Mouse (Mus musculus) heart, postnatal 10 days (tissue): ENCODE data around the gene Mgat4a. TPM values are rescaled to one million over a fixed set of nuclear protein-coding genes. Genes with fewer than 3 reads are reported as not detected.
A peak's percentile ranks its signal among the peaks of the same experiment; 100 is the strongest.

ENCODE experiments used
- DNase-seq, 2 experiments: peaks; one replicate each; pipeline ENCODE4 v3.0.0; 2021
- intact Hi-C: fragments of 180-260 bp; cut with DNase I; formaldehyde crosslinking; loops from one replicate; pipeline ENCODE4 v1.15.1; 2025
- total RNA-seq, 2 experiments: library from RNA; stranded (reverse); gene quantifications; 2 replicates each; pipeline ENCODE4 v1.2.3; 2021

The Mgat4a gene
- total RNA-seq, 2 experiments from 2014 or later: 17.3 to 18.0 TPM

- intact Hi-C loops: loop anchor here (10.0 kb wide), 1 partner anchor 625 kb away; no protein-coding TSS in a partner anchor
- no peak for DNase-seq
These were observed 131.2 kb downstream of the Mgat4a start for GRCm38 (mm10) chr1:37409647-37410046.

GRCm38 (mm10) chr1:37408678-37409077 lies 132.1 kb downstream of the Mgat4a start:
- DNase-seq: no peak

DNA sequence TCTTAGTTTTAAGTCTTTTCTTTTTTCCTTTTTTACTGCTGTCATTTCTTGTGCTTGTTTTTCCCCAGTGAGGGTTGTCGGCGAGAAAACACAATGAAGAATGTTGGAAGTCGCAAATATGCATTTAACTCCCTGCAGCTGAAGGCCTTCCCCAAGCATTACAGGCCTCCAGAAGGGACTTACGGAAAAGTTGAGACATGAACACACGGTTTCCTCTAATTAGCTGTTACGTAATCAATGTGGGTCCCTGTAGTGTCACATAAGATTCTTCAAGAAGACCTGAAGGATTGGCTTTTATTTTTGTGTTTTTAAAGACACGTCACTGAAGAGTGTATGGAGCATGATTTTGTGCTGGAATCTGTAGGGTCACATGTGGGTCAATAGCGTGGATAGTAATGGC lies 132.8 kb downstream of the Mgat4a start:
- DNase-seq: no peak
- intact Hi-C loops: loop anchor here (10.0 kb wide), 1 partner anchor 623 kb away; no protein-coding TSS in a partner anchor

More at GRCm38 (mm10) chr1:37408678-37409077, 132.1 kb downstream of the Mgat4a start:
- intact Hi-C loops: loop anchor here (10.0 kb wide), 1 partner anchor 624 kb away; no protein-coding TSS in a partner anchor

DNA sequence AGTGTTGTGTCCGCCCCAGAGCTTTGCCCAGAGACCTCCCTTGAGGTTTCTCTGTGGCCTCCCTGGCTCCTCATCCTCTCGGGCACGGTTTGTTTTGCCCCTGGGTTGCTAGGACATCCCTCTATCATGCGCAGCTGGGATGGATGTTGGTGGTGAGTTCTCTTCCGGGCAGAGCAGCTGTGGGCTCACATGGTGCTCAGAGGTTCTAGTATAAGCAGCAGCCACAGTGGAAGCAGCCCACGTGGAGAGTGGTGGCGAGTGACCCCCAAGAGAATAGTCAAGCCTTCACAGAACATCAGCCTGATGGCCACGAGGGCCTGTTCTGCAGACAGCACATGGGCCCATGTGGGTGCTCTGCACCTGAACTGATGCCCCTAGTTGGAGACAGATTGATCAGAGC lies 133.6 kb downstream of the Mgat4a start:
- intact Hi-C loops: loop anchor here (10.0 kb wide), 1 partner anchor 622 kb away; no protein-coding TSS in a partner anchor
- DNase-seq: no peak

DNA sequence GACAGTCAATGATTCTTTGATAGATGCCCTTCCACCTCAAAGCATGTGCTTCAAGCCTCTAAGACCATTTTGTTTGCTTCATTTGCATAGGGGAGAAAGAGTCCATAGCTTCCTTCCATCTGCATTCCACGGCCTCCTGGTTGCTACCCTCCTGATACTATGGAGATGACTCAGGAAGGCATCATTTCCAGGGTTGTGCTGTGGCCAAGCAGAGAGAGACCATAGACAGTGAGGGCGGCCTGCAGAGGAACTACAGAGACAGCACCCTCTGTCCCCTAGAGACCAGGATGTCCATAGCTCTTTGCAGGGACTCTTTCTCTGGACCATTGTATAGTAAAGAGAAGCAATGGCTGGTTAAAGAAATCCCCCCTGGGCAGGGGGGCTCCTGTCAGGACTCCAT lies 135.7 kb downstream of the Mgat4a start:
- no peak for DNase-seq
- intact Hi-C loops: loop anchor here (10.0 kb wide), 1 partner anchor 620 kb away; no protein-coding TSS in a partner anchor

DNA sequence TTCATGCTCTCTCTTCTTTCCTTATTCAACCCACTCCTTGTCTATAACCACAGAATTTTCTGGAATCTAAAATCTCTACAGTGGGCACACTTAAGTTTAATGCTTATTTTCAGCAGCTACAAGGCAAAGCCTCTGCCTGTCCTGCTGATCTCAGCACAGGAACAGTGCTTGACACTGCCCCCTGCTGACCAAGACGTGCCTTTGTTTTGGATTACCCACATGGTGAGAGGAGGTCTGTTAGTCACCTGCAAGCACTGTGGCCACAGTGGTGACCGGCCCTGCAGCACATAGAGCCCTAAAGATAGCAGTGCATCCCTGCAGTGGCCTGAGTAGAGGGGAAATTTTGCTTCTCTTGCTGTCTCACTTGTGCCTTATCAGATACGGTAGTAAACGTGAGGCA lies 139.1 kb downstream of the Mgat4a start:
- intact Hi-C loops: loop anchor here (1.0 to 10.0 kb wide), 2 partner anchors 129 to 617 kb away; no protein-coding TSS in a partner anchor
- DNase-seq: peak; percentile 68 to 80

- DNase-seq: no peak
- intact Hi-C loops: loop anchor here (10.0 kb wide), 1 partner anchor 615 kb away; no protein-coding TSS in a partner anchor
These were observed 141.1 kb downstream of the Mgat4a start for GRCm38 (mm10) chr1:37399734-37400133.

- DNase-seq: peak; percentile 37 to 44
- intact Hi-C loops: no loop called here
These were observed 141.9 kb downstream of the Mgat4a start for GRCm38 (mm10) chr1:37398961-37399360.

DNA sequence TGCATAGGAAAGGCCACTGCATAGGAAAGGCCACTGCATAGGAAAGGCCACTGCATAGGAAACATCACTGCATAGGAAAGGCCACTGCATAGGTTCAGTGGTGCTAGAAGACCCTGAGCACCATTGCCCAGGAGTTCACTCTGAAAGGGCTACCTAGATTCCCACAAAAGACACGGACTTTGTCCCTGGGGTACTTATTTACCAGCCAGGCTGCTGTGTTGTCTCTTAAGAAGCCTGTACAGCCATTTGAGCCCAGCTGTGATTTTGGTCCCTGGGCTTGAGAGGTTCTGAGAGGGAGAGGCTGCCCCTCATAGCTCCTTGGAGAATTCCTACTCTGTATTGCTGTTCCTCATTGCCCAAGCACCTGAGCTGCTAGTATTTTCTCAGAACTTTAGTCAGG lies 144.3 kb downstream of the Mgat4a start:
- intact Hi-C loops: no loop called here

DNA sequence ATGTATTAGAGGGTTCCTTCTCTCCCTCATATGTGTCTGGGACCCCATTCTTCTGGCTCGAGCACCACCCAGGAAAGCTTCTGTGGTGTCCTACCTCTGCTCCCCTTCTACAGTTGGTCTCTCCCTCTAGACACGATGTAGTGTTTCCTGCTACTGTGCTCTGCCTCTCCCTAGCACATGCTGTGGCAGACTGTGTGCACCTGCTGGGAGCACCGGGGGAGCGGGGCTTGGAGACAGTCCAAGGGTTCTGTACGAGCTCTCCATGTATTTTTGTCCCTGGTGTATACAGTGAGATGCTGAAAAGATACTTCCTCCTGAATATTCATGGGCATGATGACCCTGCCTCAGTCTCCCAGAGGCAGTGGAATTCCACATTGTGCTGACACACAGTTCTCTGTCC lies 147.6 kb downstream of the Mgat4a start:
- DNase-seq: no peak
- intact Hi-C loops: no loop called here

More for the DNA sequence above, 144.3 kb downstream of the Mgat4a start:
- DNase-seq: no peak

Other genes starting within 250 kb of the Mgat4a start
- gene Inpp4a, start 241.2 kb downstream of the Mgat4a start, total RNA-seq: 10 to 100 TPM; 17.3 to 18.6 TPM
- gene Coa5, start 110.9 kb downstream of the Mgat4a start, total RNA-seq: 10 to 100 TPM; 87.8 to 94.6 TPM
- gene Unc50, start 110.9 kb downstream of the Mgat4a start, total RNA-seq: 10 to 100 TPM; 38.5 to 40.5 TPM
- 1 to 10 TPM in 1 of 2 experiments, under 1 TPM in 1; 0.98 to 1.0 TPM for gene 2010300C02Rik, start 179.1 kb upstream of the Mgat4a start, total RNA-seq